Mouse (Mus musculus) gastrocnemius, postnatal 25 days (tissue): ENCODE measurements around the gene Ripor2. TPM values are rescaled to one million over a fixed set of nuclear protein-coding genes. Genes with fewer than 3 reads are reported as not detected.
"Not testable (repeated sequence)": the region's sequence is repeated elsewhere in the genome, so short reads cannot be mapped to it uniquely, and the experiment has no call there.

Experiments used
- DNase-seq: peaks from one replicate; pipeline ENCODE4 v3.0.0; 2022
- total RNA-seq, 2 experiments: library from RNA; stranded (reverse); gene quantifications; 1 replicate in 1 of 2; 2 replicates in 1 of 2; pipeline ENCODE4 v1.2.3; 2021

Gene Ripor2
- total RNA-seq, 2 experiments from 2014 or later = 2.8 to 4.9 TPM

- no peak for DNase-seq
Measured at GRCm38 (mm10) chr13:24762254-24762653, 180.3 kb downstream of the Ripor2 start.

- DNase-seq = not testable (repeated sequence)
Measured at GRCm38 (mm10) chr13:24767809-24768208, 185.8 kb downstream of the Ripor2 start.

GRCm38 (mm10) chr13:24771482-24771881 is 189.5 kb downstream of the Ripor2 start:
- not testable (repeated sequence) for DNase-seq

DNA sequence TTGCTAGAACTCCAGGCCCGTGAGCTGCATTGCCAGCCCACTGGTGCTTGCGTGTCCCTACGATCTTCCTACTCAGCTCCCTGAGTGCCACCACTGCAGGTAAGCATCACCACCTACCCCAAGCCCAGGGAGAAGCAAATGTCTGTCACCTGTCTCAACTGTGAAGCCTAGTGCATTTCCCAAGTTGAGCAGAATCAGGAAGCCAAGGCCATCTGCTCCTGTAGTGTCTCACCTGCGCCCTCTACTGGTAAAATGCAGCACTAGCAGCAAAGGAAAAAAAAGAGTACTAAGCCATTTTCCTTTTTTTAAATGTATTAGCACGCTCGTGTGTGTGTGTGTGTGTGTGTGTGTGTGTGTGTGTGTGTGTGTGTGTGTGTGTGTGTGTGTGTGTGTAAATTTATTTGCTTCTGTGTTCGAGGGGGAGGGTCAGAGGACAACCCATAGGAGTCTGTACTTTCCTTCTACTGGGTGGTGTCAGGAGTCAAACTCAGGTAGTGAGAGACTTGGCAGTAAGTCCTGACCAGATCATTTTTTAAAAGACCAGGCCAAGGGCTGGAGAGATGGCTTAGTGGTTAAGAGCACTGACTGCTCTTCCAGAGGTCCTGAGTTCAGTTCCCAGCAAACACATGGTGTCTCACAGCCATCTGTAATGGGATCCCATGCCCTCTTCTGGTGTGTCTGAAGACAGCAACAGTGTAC is 194.3 kb downstream of the Ripor2 start:
- no peak for DNase-seq

DNA sequence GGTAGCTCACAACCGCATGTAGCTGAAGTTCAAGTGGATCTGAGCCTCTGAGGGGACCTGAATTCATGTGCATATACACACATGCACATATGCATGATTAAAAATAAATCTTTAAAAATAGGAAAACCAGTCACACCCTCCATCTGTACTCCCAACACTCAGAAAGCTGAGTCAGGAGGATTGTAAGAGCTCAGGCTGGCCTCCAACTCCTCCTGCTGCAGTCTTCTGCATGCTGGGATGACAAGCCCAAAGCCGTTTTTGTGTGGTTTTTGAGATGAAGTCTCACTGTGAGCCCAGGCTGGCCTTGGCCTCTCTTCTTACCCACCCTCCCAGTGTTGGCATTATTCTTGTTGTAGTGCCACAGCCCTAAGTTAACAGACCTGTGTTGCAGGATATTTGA is 196.0 kb downstream of the Ripor2 start:
- no peak for DNase-seq

- DNase-seq = no peak
Measured at GRCm38 (mm10) chr13:24778706-24779380, 196.9 kb downstream of the Ripor2 start.

- no peak for DNase-seq
Measured at GRCm38 (mm10) chr13:24781916-24782315, 199.9 kb downstream of the Ripor2 start.

Other genes starting within 250 kb of the Ripor2 start
- gene Armh2, start 159.0 kb downstream of the Ripor2 start, total RNA-seq = not detected
- 1 to 10 TPM; 2.3 to 4.9 TPM for gene Gmnn, start 179.7 kb downstream of the Ripor2 start, total RNA-seq
- 10 to 100 TPM; 35.8 to 38.3 TPM for gene BC005537, start 219.5 kb downstream of the Ripor2 start, total RNA-seq
- gene Acot13, start 249.4 kb downstream of the Ripor2 start, total RNA-seq = 100 to 1,000 TPM; 138 to 147 TPM
- 1 to 10 TPM; 7.8 to 8.2 TPM for gene Tdp2, start 249.5 kb downstream of the Ripor2 start, total RNA-seq